19 mouse cellular contexts compared by ENCODE assay signal in the genomic region with DNA sequence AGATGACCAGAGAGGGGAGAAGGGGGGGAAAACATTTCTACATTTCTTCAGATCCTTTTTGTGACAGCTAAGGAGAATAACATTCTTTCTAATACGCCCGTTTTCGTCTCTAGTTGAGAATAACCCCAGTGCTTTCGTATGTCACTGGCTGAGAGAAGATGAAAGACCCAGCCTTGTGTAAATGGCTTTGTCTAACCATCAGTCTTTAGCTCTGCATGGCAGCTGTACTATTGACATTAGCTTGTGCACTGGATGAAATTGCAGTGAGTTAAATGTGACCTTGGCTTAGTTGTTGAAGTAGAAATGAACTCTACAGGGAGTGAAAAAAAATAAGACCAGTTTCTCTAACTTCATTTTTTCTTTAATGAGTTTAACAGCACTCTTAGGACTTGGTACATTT.
DNase-seq lines count a peak whose midpoint lies in the region; ATAC-seq lines count a peak whose summit lies in the region.
"Had no signal": no experiment of that assay in that cellular context is flagged by ENCODE, and none has a peak within 500 bp of the region (broad histone marks: within the 10 kb centered on the region; RNA-seq: fewer than 3 reads in every experiment).

No protein-coding gene starts in this region.

- H3K9ac ChIP-seq in forebrain, embryonic 12.5 days = no peak overlapping the region
- H3K9ac ChIP-seq in hindbrain, embryonic 13.5 days = no peak overlapping the region
- no peak overlapping the region for H3K9ac ChIP-seq in midbrain, embryonic 13.5 days (replicated peaks)
- H3K9ac ChIP-seq: embryonic facial prominence, embryonic 13.5 days; liver, embryonic 15.5 days; stomach, embryonic 15.5 days had no signal

- no peak overlapping the region for H3K4me3 ChIP-seq in forebrain, embryonic 12.5 days (replicated peaks)
- no peak overlapping the region for H3K4me3 ChIP-seq in forebrain, embryonic 10.5 days
- no peak overlapping the region for H3K4me3 ChIP-seq in hindbrain, embryonic 13.5 days
- no peak overlapping the region for H3K4me3 ChIP-seq in midbrain, embryonic 13.5 days (replicated peaks)
- H3K4me3 ChIP-seq: embryonic facial prominence, embryonic 13.5 days; liver, embryonic 15.5 days; myocyte; stomach, embryonic 15.5 days had no signal

- peak; percentile 61; the same call in 1 of the 2 replicates for ATAC-seq in forebrain, embryonic 12.5 days (ENCODE audit: low FRiP score)
- 0 out of 2 replicates have a peak, but pooled peaks have one; percentile 60 for ATAC-seq in hindbrain, embryonic 13.5 days (ENCODE audit: low FRiP score)
- peak; percentile 76; the same call in 1 of the 2 replicates for ATAC-seq in midbrain, embryonic 13.5 days
- ATAC-seq: intestine, embryonic 16.5 days; lung, postnatal 0 days had no signal

- H3K36me3 ChIP-seq in forebrain, embryonic 12.5 days (replicated peaks) = no peaks in the 10 kb centered on the region
- no peaks in the 10 kb centered on the region for H3K36me3 ChIP-seq in forebrain, embryonic 10.5 days (replicated peaks)
- no peaks in the 10 kb centered on the region for H3K36me3 ChIP-seq in hindbrain, embryonic 13.5 days
- no peaks in the 10 kb centered on the region for H3K36me3 ChIP-seq in midbrain, embryonic 13.5 days
- H3K36me3 ChIP-seq: embryonic facial prominence, embryonic 13.5 days; liver, embryonic 15.5 days; stomach, embryonic 15.5 days had no signal

- H3K4me2 ChIP-seq in forebrain, embryonic 12.5 days = no peak overlapping the region
- no peak overlapping the region for H3K4me2 ChIP-seq in hindbrain, embryonic 13.5 days
- H3K4me2 ChIP-seq in midbrain, embryonic 13.5 days (replicated peaks) = no peak overlapping the region
- H3K4me2 ChIP-seq: embryonic facial prominence, embryonic 13.5 days; liver, embryonic 15.5 days; stomach, embryonic 15.5 days had no signal

- WGBS in forebrain, embryonic 12.5 days = 20% methylated on average over 4 of the region's 4 CpGs
- 54% methylated on average over 4 of the region's 4 CpGs for WGBS in forebrain, embryonic 10.5 days
- 12% methylated on average over 4 of the region's 4 CpGs for WGBS in hindbrain, embryonic 13.5 days
- 12% methylated on average over 4 of the region's 4 CpGs for WGBS in midbrain, embryonic 13.5 days

- no peak overlapping the region for H3K27ac ChIP-seq in forebrain, embryonic 12.5 days
- no peak overlapping the region for H3K27ac ChIP-seq in forebrain, embryonic 10.5 days
- H3K27ac ChIP-seq in hindbrain, embryonic 13.5 days = no peak overlapping the region
- H3K27ac ChIP-seq in midbrain, embryonic 13.5 days = no peak overlapping the region
- H3K27ac ChIP-seq: embryonic facial prominence, embryonic 13.5 days; liver, embryonic 15.5 days; stomach, embryonic 15.5 days had no signal

- no peaks in the 10 kb centered on the region for H3K9me3 ChIP-seq in forebrain, embryonic 12.5 days
- no peaks in the 10 kb centered on the region for H3K9me3 ChIP-seq in forebrain, embryonic 10.5 days
- no peaks in the 10 kb centered on the region for H3K9me3 ChIP-seq in hindbrain, embryonic 13.5 days
- H3K9me3 ChIP-seq in midbrain, embryonic 13.5 days = no peaks in the 10 kb centered on the region
- H3K9me3 ChIP-seq: embryonic facial prominence, embryonic 13.5 days; liver, embryonic 15.5 days; stomach, embryonic 15.5 days had no signal

- no peaks in the 10 kb centered on the region for H3K27me3 ChIP-seq in forebrain, embryonic 12.5 days
- no peaks in the 10 kb centered on the region for H3K27me3 ChIP-seq in forebrain, embryonic 10.5 days (ENCODE audit: poor library complexity, severe bottlenecking)
- no peaks in the 10 kb centered on the region for H3K27me3 ChIP-seq in hindbrain, embryonic 13.5 days
- no peaks in the 10 kb centered on the region for H3K27me3 ChIP-seq in midbrain, embryonic 13.5 days
- H3K27me3 ChIP-seq: embryonic facial prominence, embryonic 13.5 days; liver, embryonic 15.5 days; stomach, embryonic 15.5 days had no signal

- H3K4me1 ChIP-seq in forebrain, embryonic 12.5 days = peaks cover 15% of the 10 kb centered on the region
- H3K4me1 ChIP-seq in forebrain, embryonic 10.5 days = peaks cover 18% of the 10 kb centered on the region
- H3K4me1 ChIP-seq in hindbrain, embryonic 13.5 days (replicated peaks) = peaks cover 15% of the 10 kb centered on the region; the same call in 1 of the 2 replicates
- peaks cover 13% of the 10 kb centered on the region; the same call in 1 of the 2 replicates for H3K4me1 ChIP-seq in midbrain, embryonic 13.5 days (replicated peaks)
- H3K4me1 ChIP-seq: embryonic facial prominence, embryonic 13.5 days; liver, embryonic 15.5 days; stomach, embryonic 15.5 days had no signal

- DNase-seq in forebrain, embryonic 10.5 days (ENCODE audit: extremely low spot score, low spot score) = no peak
- peak; percentile 28 for DNase-seq in embryo, embryonic 11 days
- no peak for DNase-seq in cerebellum, postnatal 25 days
- no peak for DNase-seq in cerebellum, postnatal 14 days
- DNase-seq in left cerebral cortex, adult 9 months (ENCODE audit: low spot score in 2 of 2) = no peak
- DNase-seq: adrenal gland, postnatal 36 days; cerebellum, adult 9-11 months; heart, postnatal 4 days; kidney, postnatal 10 days; spleen, adult 18-20 months had no signal
